Mouse (Mus musculus) liver, adult 2 months (tissue): ENCODE results near the gene Hoxa3. TPM values are rescaled to one million over a fixed set of nuclear protein-coding genes. Genes with fewer than 3 reads are reported as not detected.

Experiments used
- DNase-seq: peaks from one replicate; pipeline ENCODE4 v3.0.0-alpha.2; 2011; ENCODE audit warnings: low read depth, low spot score; ENCODE audit errors: extremely low read depth
- H3K27ac ChIP-seq: fragments of 200-500 bp; replicated peaks from 2 replicates; pipeline ENCODE4 v1.5.1; 2012; ENCODE audit warnings: low read depth, mild to moderate bottlenecking, control low read depth, inconsistent platforms, low read length; ENCODE audit not compliant: insufficient read depth
- H3K27me3 ChIP-seq: fragments of 200-500 bp; 2 replicates; pipeline ENCODE4 v1.6.1; 2012; ENCODE audit warnings: mild to moderate bottlenecking, moderate library complexity, low read length, inconsistent platforms; ENCODE audit not compliant: control insufficient read depth, insufficient read depth
- H3K36me3 ChIP-seq: fragments of 200-500 bp; 2 replicates; pipeline ENCODE4 v1.6.1; 2012; ENCODE audit warnings: low read length, inconsistent platforms; ENCODE audit not compliant: control insufficient read depth, insufficient read depth
- H3K4me1 ChIP-seq: fragments of 200-500 bp; 2 replicates; pipeline ENCODE4 v1.6.1; 2011; ENCODE audit warnings: low read length; ENCODE audit not compliant: control insufficient read depth, insufficient read depth
- H3K4me3 ChIP-seq: fragments of 200-500 bp; 2 replicates; pipeline ENCODE4 v1.5.1; 2011; ENCODE audit warnings: low read depth, mild to moderate bottlenecking, control low read depth, low read length, moderate library complexity; ENCODE audit not compliant: insufficient read depth
- H3K79me2 ChIP-seq: fragments of 200-500 bp; 2 replicates; pipeline ENCODE4 v1.6.1; 2012; ENCODE audit warnings: inconsistent platforms, mild to moderate bottlenecking, low read length, moderate library complexity; ENCODE audit not compliant: control insufficient read depth, insufficient read depth
- H3K9ac ChIP-seq: fragments of 200-500 bp; 2 replicates; pipeline ENCODE4 v1.6.1; 2012; ENCODE audit warnings: low read depth, mild to moderate bottlenecking, control low read depth, inconsistent platforms, low read length
- CTCF ChIP-seq: fragments of 200-500 bp; IDR thresholded peaks from 2 replicates; pipeline ENCODE4 v1.5.1; 2011; ENCODE audit warnings: low read depth, low read length, control low read depth
- POLR2A ChIP-seq: fragments of 200-500 bp; IDR thresholded peaks from 2 replicates; pipeline ENCODE4 v1.6.1; 2011; ENCODE audit warnings: low read length, control low read depth; ENCODE audit not compliant: insufficient read depth; ENCODE audit errors: extremely low read depth
- WGBS: fragments of 180-500 bp; shearing (Covaris S2); methylation state at CpG from one replicate; pipeline ENCODE4 v1.1.7; 2018; 5-methylcytosine and 5-hydroxymethylcytosine counted together
- polyA plus RNA-seq: library from polyadenylated mRNA; depleted of rRNA; stranded (reverse); fragments of >200 nt; gene quantifications from 2 replicates; pipeline ENCODE4 v1.2.3, GENCODE M21; 2012
- total RNA-seq: library from RNA; depleted of rRNA; stranded (reverse); fragments of >200 nt; gene quantifications from 2 replicates; pipeline ENCODE4 v1.2.3, GENCODE M21; 2014

Gene Hoxa3
- total and polyA plus RNA-seq, 2 experiments: 0.09 to 0.20 TPM

GRCm38 (mm10) chr6:52168191-52169055 is 44.7 kb downstream of the Hoxa3 start:
- Histone ChIP-seq H3K27ac (no peak overlapping the region; the same call in 1 of the 2 replicates), H3K27me3 (peaks cover 19% of the 10 kb centered on the region; the same call in 1 of the 2 replicates), H3K4me1 (no peaks in the 10 kb centered on the region; the same call in 1 of the 2 replicates), H3K4me3 (peak overlapping the region; percentile 24; the same call in 1 of the 2 replicates), H3K36me3 (no peaks in the 10 kb centered on the region), H3K79me2 (no peaks in the 10 kb centered on the region), H3K9ac (peak overlapping the region; percentile 55; the same call in 1 of the 2 replicates)
- no peak for TF ChIP-seq CTCF
- TF ChIP-seq POLR2A: no peak
- WGBS: 7% methylated on average over 42 of the region's 42 CpGs
- DNase-seq: no peak

- Histone ChIP-seq H3K9ac (no peak overlapping the region), H3K79me2 (no peaks in the 10 kb centered on the region), H3K27me3 (peaks cover 22% of the 10 kb centered on the region; the same call in 1 of the 2 replicates), H3K27ac (0 out of 2 replicates have a peak overlapping the region, but pooled peaks have one; percentile 12), H3K36me3 (no peaks in the 10 kb centered on the region), H3K4me1 (no peaks in the 10 kb centered on the region; the same call in 1 of the 2 replicates), H3K4me3 (no peak overlapping the region)
- DNase-seq: no peak
- TF ChIP-seq POLR2A (no peak), CTCF (no peak)
- 20% methylated on average over 14 of the region's 14 CpGs for WGBS
Observed at GRCm38 (mm10) chr6:52167736-52168161, 45.4 kb downstream of the Hoxa3 start.

- WGBS: 24% methylated on average over 1 of the region's 1 CpGs
- Histone ChIP-seq H3K9ac (0 out of 2 replicates have a peak overlapping the region, but pooled peaks have one; percentile 51), H3K27me3 (peaks cover 22% of the 10 kb centered on the region; the same call in 1 of the 2 replicates), H3K4me3 (no peak overlapping the region), H3K79me2 (no peaks in the 10 kb centered on the region), H3K4me1 (no peaks in the 10 kb centered on the region; the same call in 1 of the 2 replicates), H3K27ac (peak overlapping the region; percentile 48; the same call in 1 of the 2 replicates), H3K36me3 (no peaks in the 10 kb centered on the region)
- TF ChIP-seq CTCF (no peak), POLR2A (no peak)
- no peak for DNase-seq
Observed at GRCm38 (mm10) chr6:52167176-52167575, 46.0 kb downstream of the Hoxa3 start.

- no peak for DNase-seq
- Histone ChIP-seq H3K4me3 (no peak overlapping the region), H3K9ac (peak overlapping the region; percentile 51; the same call in 1 of the 2 replicates), H3K27ac (peak overlapping the region; percentile 48; the same call in 1 of the 2 replicates), H3K4me1 (no peaks in the 10 kb centered on the region; the same call in 1 of the 2 replicates), H3K79me2 (no peaks in the 10 kb centered on the region), H3K36me3 (no peaks in the 10 kb centered on the region), H3K27me3 (peaks cover 22% of the 10 kb centered on the region; the same call in 1 of the 2 replicates)
- 9% methylated on average over 4 of the region's 4 CpGs for WGBS
- no peak for TF ChIP-seq POLR2A
- TF ChIP-seq CTCF: no peak
Observed at GRCm38 (mm10) chr6:52166431-52167077, 46.6 kb downstream of the Hoxa3 start.

GRCm38 (mm10) chr6:52165441-52166370 is 47.4 kb downstream of the Hoxa3 start:
- H3K79me2 ChIP-seq: no peaks in the 10 kb centered on the region
- H3K27me3 ChIP-seq: peaks cover 25% of the 10 kb centered on the region; the same call in 1 of the 2 replicates
- no peaks in the 10 kb centered on the region; the same call in 1 of the 2 replicates for H3K4me1 ChIP-seq
- H3K36me3 ChIP-seq: no peaks in the 10 kb centered on the region
- 7% methylated on average over 28 of the region's 28 CpGs for WGBS
- peak overlapping the region; percentile 58 for H3K27ac ChIP-seq
- peak overlapping the region; percentile 42 for H3K4me3 ChIP-seq
- DNase-seq: no peak
- TF ChIP-seq POLR2A (no peak), CTCF (no peak)
- peak overlapping the region; percentile 56 for H3K9ac ChIP-seq
